Mouse (Mus musculus) forebrain, embryonic 12.5 days (tissue): ENCODE data around the gene Gm3336. TPM values are rescaled to one million over a fixed set of nuclear protein-coding genes. Genes with fewer than 3 reads are reported as not detected.
A peak's percentile ranks its signal among the peaks of the same experiment; 100 is the strongest.

Experiments
- ATAC-seq: fragments of 200-750 bp; cut with Nextera tagmentation; 2 replicates; pipeline ENCODE4 v1.8.0; 2017; ENCODE audit warnings: moderate TSS enrichment; ENCODE audit not compliant: low FRiP score
- H3K27ac ChIP-seq: fragments of 300-500 bp; sonication (generic); 2 replicates; pipeline ENCODE4 v1.5.1; 2016; ENCODE audit warnings: mild to moderate bottlenecking
- H3K27me3 ChIP-seq: fragments of 300-500 bp; sonication (generic); 2 replicates; pipeline ENCODE4 v1.6.1; 2016; ENCODE audit warnings: mild to moderate bottlenecking
- H3K36me3 ChIP-seq: fragments of 300-500 bp; sonication (generic); replicated peaks from 2 replicates; pipeline ENCODE4 v1.6.1; 2016; ENCODE audit warnings: mild to moderate bottlenecking
- H3K4me1 ChIP-seq: fragments of 300-500 bp; sonication (generic); 2 replicates; pipeline ENCODE4 v1.6.1; 2016
- H3K4me2 ChIP-seq: fragments of 300-500 bp; sonication (generic); 2 replicates; pipeline ENCODE4 v1.6.1; 2016; ENCODE audit warnings: mild to moderate bottlenecking, moderate library complexity
- H3K4me3 ChIP-seq: fragments of 300-500 bp; sonication (generic); replicated peaks from 2 replicates; pipeline ENCODE4 v1.5.1; 2016; ENCODE audit warnings: mild to moderate bottlenecking
- H3K9ac ChIP-seq: fragments of 300-500 bp; sonication (generic); 2 replicates; pipeline ENCODE4 v1.6.1; 2016; ENCODE audit warnings: mild to moderate bottlenecking
- H3K9me3 ChIP-seq: fragments of 300-500 bp; sonication (generic); 2 replicates; pipeline ENCODE4 v1.6.1; 2016
- WGBS: fragments of 180-500 bp; shearing (Covaris S2); methylation state at CpG from one replicate; pipeline ENCODE4 v1.1.7; 2016; 5-methylcytosine and 5-hydroxymethylcytosine counted together
- polyA plus RNA-seq: library from polyadenylated mRNA; unstranded; fragments of >200 nt; fragmentation: Nextera tagmentation; extraction: Ambion mirVana; gene quantifications from 2 replicates; pipeline ENCODE4 v1.2.1, GENCODE M21; 2016

Gm3336 gene
- polyA plus RNA-seq, 1 experiment from 2014 or later = not detected

- H3K4me1 ChIP-seq = peaks cover 52% of the 10 kb centered on the region
- ATAC-seq = no peak
- H3K4me2 ChIP-seq = peak overlapping the region; percentile 45
- H3K9ac ChIP-seq = peak overlapping the region; percentile 53
- 39% methylated on average over 4 of the region's 4 CpGs for WGBS
- H3K36me3 ChIP-seq = peaks cover 5% of the 10 kb centered on the region; the same call in 1 of the 2 replicates
- H3K27me3 ChIP-seq = no peaks in the 10 kb centered on the region; the same call in 1 of the 2 replicates
- no peak overlapping the region for H3K4me3 ChIP-seq
- H3K27ac ChIP-seq = peak overlapping the region; percentile 89
- H3K9me3 ChIP-seq = no peaks in the 10 kb centered on the region
Measured at GRCm38 (mm10) chr8:70696946-70697345, 21.4 kb upstream of the Gm3336 start.

DNA sequence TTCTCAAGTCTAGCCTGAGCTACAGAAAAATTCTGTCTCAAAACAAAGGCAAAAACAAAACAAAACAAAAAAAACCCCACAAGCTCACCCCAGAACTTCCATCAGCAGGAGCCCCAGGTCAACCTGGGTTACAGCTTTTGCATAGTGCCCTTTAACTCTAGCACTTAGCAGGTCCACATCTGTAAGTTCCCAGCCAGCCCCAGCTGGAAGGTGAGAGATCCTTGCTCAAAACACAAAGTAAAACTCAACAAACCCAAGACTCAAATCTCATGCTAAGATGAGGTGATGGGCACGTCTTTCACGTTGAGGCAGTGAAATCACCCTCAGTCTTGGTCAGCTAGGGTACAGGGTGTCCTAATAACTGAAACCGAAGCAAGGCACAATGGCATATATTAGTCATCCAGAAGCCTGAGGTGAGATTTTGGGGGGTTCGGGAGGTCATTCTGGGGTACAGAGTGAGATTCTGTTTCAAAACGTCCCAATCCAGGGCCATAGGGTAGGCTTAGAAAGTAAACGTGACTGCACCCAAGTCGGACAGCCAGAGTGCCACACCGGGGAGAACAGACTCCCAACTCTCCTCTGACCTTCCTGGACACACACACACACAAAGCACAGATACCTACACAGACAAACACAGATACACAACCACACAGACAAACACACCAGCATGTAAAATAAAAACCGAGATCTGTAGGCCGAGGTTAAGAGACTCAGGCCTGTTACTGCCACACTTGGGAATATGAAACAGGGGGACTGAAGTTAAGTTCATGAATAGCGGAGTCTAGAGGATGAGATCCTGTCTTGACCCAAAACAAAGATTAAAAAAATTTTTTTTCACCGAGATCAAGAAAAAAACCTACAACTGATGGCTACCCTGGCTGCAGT lies 20.7 kb upstream of the Gm3336 start:
- H3K36me3 ChIP-seq = peaks cover 5% of the 10 kb centered on the region
- peaks cover 53% of the 10 kb centered on the region for H3K4me1 ChIP-seq
- H3K4me2 ChIP-seq = peak overlapping the region; percentile 73
- H3K9ac ChIP-seq = peak overlapping the region; percentile 52; the same call in 1 of the 2 replicates
- no peak for ATAC-seq
- no peaks in the 10 kb centered on the region; the same call in 1 of the 2 replicates for H3K27me3 ChIP-seq
- H3K27ac ChIP-seq = peak overlapping the region; percentile 89
- H3K9me3 ChIP-seq = no peaks in the 10 kb centered on the region
- WGBS = 75% methylated on average over 12 of the region's 12 CpGs
- H3K4me3 ChIP-seq = peak overlapping the region; percentile 100

- peaks cover 14% of the 10 kb centered on the region for H3K36me3 ChIP-seq
- H3K9me3 ChIP-seq = no peaks in the 10 kb centered on the region
- H3K4me3 ChIP-seq = peak within 1 kb of the TSS; percentile 100
- H3K27ac ChIP-seq = peak within 1 kb of the TSS; percentile 99
- peak within 1 kb of the TSS; percentile 100 for H3K9ac ChIP-seq
- ATAC-seq = peak; percentile 88
- H3K4me2 ChIP-seq = peak within 1 kb of the TSS; percentile 73
- 1% methylated on average over 68 of the region's 69 CpGs for WGBS
- H3K27me3 ChIP-seq = no peaks in the 10 kb centered on the region; the same call in 1 of the 2 replicates
- peaks cover 57% of the 10 kb centered on the region for H3K4me1 ChIP-seq
Measured at GRCm38 (mm10) chr8:70698310-70699109, 19.8 kb upstream of the Gm3336 start, which contains the start of gene Jund. TSS of gene Jund (plus strand) at chr8:70698949.

DNA sequence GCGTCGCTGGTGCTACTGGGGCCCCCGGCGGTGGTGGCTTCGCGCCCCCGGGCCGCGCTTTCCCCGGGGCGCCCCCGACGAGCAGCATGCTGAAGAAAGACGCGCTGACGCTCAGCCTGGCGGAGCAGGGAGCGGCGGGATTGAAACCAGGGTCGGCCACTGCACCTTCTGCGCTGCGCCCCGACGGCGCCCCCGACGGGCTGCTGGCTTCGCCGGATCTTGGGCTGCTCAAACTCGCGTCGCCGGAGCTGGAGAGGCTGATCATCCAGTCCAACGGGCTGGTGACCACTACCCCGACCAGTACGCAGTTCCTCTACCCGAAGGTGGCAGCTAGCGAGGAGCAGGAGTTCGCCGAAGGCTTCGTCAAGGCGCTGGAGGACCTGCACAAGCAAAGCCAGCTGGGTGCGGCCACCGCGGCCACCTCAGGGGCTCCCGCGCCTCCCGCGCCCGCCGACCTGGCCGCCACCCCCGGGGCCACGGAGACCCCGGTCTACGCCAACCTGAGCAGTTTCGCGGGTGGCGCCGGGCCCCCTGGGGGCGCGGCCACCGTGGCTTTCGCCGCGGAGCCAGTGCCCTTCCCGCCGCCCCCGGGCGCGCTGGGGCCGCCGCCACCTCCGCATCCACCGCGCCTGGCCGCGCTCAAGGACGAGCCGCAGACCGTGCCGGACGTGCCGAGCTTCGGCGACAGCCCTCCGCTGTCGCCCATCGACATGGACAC lies 19.1 kb upstream of the Gm3336 start:
- Histone ChIP-seq H3K4me2 (peak overlapping the region; percentile 73), H3K4me1 (peaks cover 57% of the 10 kb centered on the region), H3K9me3 (no peaks in the 10 kb centered on the region), H3K4me3 (peak overlapping the region; percentile 100), H3K27me3 (no peaks in the 10 kb centered on the region; the same call in 1 of the 2 replicates), H3K27ac (peak overlapping the region; percentile 99), H3K9ac (peak overlapping the region; percentile 100), H3K36me3 (peaks cover 18% of the 10 kb centered on the region)
- ATAC-seq = no peak; the same call in 1 of the 2 replicates
- under 1% methylated on average over 85 of the region's 89 CpGs for WGBS

GRCm38 (mm10) chr8:70699834-70700554 lies 18.3 kb upstream of the Gm3336 start:
- Histone ChIP-seq H3K36me3 (peaks cover 18% of the 10 kb centered on the region), H3K27me3 (no peaks in the 10 kb centered on the region), H3K4me2 (peak overlapping the region; percentile 73), H3K4me1 (peaks cover 56% of the 10 kb centered on the region), H3K4me3 (peak overlapping the region; percentile 100), H3K9me3 (no peaks in the 10 kb centered on the region), H3K9ac (peak overlapping the region; percentile 100), H3K27ac (peak overlapping the region; percentile 99)
- 0 out of 2 replicates have a peak, but pooled peaks have one; percentile 14 for ATAC-seq
- under 1% methylated on average over 59 of the region's 59 CpGs for WGBS

DNA sequence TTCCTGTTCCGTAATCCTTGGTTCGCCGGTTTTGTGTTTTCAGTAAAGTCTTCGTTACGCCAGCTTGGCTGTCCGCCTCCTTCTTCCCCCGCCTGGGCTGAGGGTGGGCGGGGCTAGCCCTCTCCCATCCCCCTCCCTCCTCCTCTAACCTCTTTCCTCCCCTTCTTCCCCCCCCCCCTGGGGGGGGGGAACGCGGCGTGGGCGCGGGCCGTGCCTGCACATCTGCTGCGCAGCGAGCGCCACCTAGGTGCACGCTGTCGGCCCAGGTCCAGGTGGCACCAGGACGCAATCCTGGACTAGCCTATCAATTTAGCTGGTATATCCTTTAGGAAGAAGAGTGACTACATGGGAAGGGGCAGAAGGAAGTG lies 17.8 kb upstream of the Gm3336 start:
- H3K27ac ChIP-seq = peak overlapping the region; percentile 99
- under 1% methylated on average over 20 of the region's 20 CpGs for WGBS
- peak; percentile 21; the same call in 1 of the 2 replicates for ATAC-seq
- peaks cover 51% of the 10 kb centered on the region for H3K4me1 ChIP-seq
- peak overlapping the region; percentile 73 for H3K4me2 ChIP-seq
- peak overlapping the region; percentile 100 for H3K4me3 ChIP-seq
- H3K9me3 ChIP-seq = no peaks in the 10 kb centered on the region
- H3K36me3 ChIP-seq = peaks cover 18% of the 10 kb centered on the region
- H3K27me3 ChIP-seq = no peaks in the 10 kb centered on the region
- H3K9ac ChIP-seq = peak overlapping the region; percentile 100

- 58% methylated on average over 10 of the region's 10 CpGs for WGBS
- H3K36me3 ChIP-seq = peaks cover 18% of the 10 kb centered on the region
- no peak for ATAC-seq
Measured at GRCm38 (mm10) chr8:70701048-70701981, 17.0 kb upstream of the Gm3336 start.

DNA sequence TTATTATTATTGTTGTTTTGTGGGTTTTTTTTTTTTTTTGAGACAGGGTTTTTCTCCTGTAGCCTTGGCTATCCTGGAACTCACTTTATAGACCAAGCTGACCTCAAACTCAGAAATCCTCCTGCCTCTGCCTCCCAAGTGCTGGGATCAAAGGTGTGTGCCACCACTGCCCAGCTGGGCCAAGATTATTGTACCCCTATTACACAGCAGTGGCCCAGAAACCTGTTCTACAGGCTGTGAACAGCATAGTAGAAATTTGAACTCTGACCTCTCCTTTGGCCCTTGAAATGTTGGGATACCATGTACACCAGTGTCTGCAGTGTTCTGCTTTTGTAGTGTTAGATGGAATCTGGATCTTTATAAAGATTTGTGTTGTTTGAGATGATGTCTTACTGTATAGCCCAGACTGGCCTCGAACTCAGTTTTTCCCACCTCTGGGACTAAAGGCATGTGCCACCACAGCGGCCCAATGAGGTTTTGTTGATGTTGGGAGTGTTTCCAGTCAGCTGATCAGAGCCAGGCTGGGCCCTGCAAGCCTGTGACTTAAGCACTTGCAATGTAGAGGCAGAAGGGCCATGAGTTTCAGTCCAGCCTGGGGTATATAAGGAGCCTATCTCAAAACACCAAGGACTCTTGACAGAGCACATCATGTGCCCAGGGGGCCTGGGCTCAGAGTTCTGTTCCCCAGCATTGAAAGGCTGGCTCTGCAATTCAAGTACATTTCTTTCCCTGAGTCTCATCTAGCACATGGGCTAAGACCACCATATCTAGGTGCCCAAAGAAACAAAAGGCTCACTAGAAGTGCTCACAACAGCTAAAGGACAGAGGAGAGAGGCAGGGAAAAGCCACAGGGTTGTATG lies 16.1 kb upstream of the Gm3336 start:
- no peak overlapping the region for H3K9ac ChIP-seq
- no peaks in the 10 kb centered on the region for H3K27me3 ChIP-seq
- peak overlapping the region; percentile 73 for H3K4me2 ChIP-seq
- no peak overlapping the region for H3K27ac ChIP-seq
- no peak for ATAC-seq
- H3K4me3 ChIP-seq = no peak overlapping the region
- peaks cover 34% of the 10 kb centered on the region for H3K4me1 ChIP-seq
- 93% methylated on average over 2 of the region's 2 CpGs for WGBS
- peaks cover 18% of the 10 kb centered on the region for H3K36me3 ChIP-seq
- no peaks in the 10 kb centered on the region for H3K9me3 ChIP-seq

More at GRCm38 (mm10) chr8:70701048-70701981, 17.0 kb upstream of the Gm3336 start:
- Histone ChIP-seq H3K4me2 (peak overlapping the region; percentile 73), H3K4me1 (peaks cover 43% of the 10 kb centered on the region), H3K27me3 (no peaks in the 10 kb centered on the region), H3K9me3 (no peaks in the 10 kb centered on the region), H3K9ac (peak overlapping the region; percentile 100), H3K4me3 (peak overlapping the region; percentile 100), H3K27ac (peak overlapping the region; percentile 99)

GRCm38 (mm10) chr8:70702842-70703182 lies 15.5 kb upstream of the Gm3336 start:
- no peak for ATAC-seq
- Histone ChIP-seq H3K36me3 (peaks cover 18% of the 10 kb centered on the region), H3K4me3 (no peak overlapping the region), H3K9ac (no peak overlapping the region), H3K27ac (no peak overlapping the region), H3K9me3 (no peaks in the 10 kb centered on the region), H3K4me2 (no peak overlapping the region), H3K4me1 (peaks cover 28% of the 10 kb centered on the region), H3K27me3 (no peaks in the 10 kb centered on the region)
- 92% methylated on average over 3 of the region's 3 CpGs for WGBS

DNA sequence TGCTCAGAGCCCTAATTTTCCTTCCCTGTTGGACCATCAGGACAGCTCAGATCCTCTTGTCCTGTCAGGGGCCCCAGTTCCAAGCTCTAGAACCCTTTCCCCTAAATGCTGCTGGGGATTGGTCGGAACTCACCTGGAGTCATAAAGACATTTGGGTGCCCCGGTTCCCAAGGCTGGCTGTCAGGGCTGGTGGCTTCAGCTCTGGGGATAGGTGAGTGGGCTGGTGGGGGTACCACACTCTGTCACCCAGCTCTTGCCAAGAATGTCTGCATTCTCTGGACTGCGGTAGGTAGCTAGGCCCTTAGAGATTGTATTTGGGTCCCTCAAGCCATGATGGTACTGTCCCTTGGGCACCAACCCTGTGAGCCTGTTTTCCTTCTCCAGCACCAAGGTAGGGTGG lies 15.1 kb upstream of the Gm3336 start, which contains the start of gene Iqcn:
TSS of gene Iqcn (plus strand) at position 171 of the 400 bp plus-strand sequence.
- Histone ChIP-seq H3K27me3 (no peaks in the 10 kb centered on the region), H3K4me2 (peak within 1 kb of the TSS; percentile 73; the same call in 1 of the 2 replicates), H3K36me3 (peaks cover 18% of the 10 kb centered on the region), H3K4me3 (no peak within 1 kb of the TSS), H3K9ac (no peak within 1 kb of the TSS), H3K27ac (no peak within 1 kb of the TSS), H3K9me3 (no peaks in the 10 kb centered on the region), H3K4me1 (peaks cover 23% of the 10 kb centered on the region)
- 97% methylated on average over 3 of the region's 3 CpGs for WGBS
- no peak for ATAC-seq
